Mouse (Mus musculus) frontal cortex, adult (tissue): Measurements from ENCODE around the gene Jakmip3.
A peak's percentile ranks its signal among the peaks of the same experiment; 100 is the strongest.

Source experiments
- ATAC-seq: cut with Nextera tagmentation; 2 replicates; pipeline ENCODE4 v1.9.2; 2017; ENCODE audit warnings: mild to moderate bottlenecking, moderate library complexity, mixed read lengths; ENCODE audit not compliant: low TSS enrichment

Jakmip3 gene

GRCm38 (mm10) chr7:139094761-139095160 lies 154.2 kb downstream of the Jakmip3 start:
- ATAC-seq = no peak

- no peak for ATAC-seq
These were observed 154.8 kb downstream of the Jakmip3 start for GRCm38 (mm10) chr7:139095282-139095681.

- ATAC-seq = no peak
These were observed 155.9 kb downstream of the Jakmip3 start for GRCm38 (mm10) chr7:139096399-139096798.

GRCm38 (mm10) chr7:139100531-139101095 lies 160.1 kb downstream of the Jakmip3 start:
- ATAC-seq = no peak

- ATAC-seq = no peak
These were observed 160.8 kb downstream of the Jakmip3 start for GRCm38 (mm10) chr7:139101286-139101804.

GRCm38 (mm10) chr7:139101826-139102225 lies 161.3 kb downstream of the Jakmip3 start:
- peak; percentile 29; the same call in 1 of the 2 replicates for ATAC-seq

GRCm38 (mm10) chr7:139103960-139104381 lies 163.4 kb downstream of the Jakmip3 start:
- no peak for ATAC-seq

- no peak for ATAC-seq
These were observed 164.5 kb downstream of the Jakmip3 start for GRCm38 (mm10) chr7:139105076-139105475.

- no peak for ATAC-seq
These were observed 165.2 kb downstream of the Jakmip3 start for GRCm38 (mm10) chr7:139105705-139106104.

- peak; percentile 44; the same call in 1 of the 2 replicates for ATAC-seq
These were observed 167.5 kb downstream of the Jakmip3 start for GRCm38 (mm10) chr7:139107908-139108650.

- ATAC-seq = peak; percentile 84
These were observed 178.7 kb downstream of the Jakmip3 start for GRCm38 (mm10) chr7:139119152-139119774.

- ATAC-seq = no peak
These were observed 179.2 kb downstream of the Jakmip3 start for GRCm38 (mm10) chr7:139119775-139120153.

- no peak for ATAC-seq
These were observed 185.4 kb downstream of the Jakmip3 start for GRCm38 (mm10) chr7:139125881-139126280.

- peak; percentile 36; the same call in 1 of the 2 replicates for ATAC-seq
These were observed 186.0 kb downstream of the Jakmip3 start for GRCm38 (mm10) chr7:139126549-139126948.

GRCm38 (mm10) chr7:139128994-139129393 lies 188.5 kb downstream of the Jakmip3 start:
- ATAC-seq = no peak

- ATAC-seq = no peak
These were observed 189.8 kb downstream of the Jakmip3 start for GRCm38 (mm10) chr7:139130361-139130760.

- no peak for ATAC-seq
These were observed 191.0 kb downstream of the Jakmip3 start for GRCm38 (mm10) chr7:139131538-139131937.

GRCm38 (mm10) chr7:139133446-139133845 lies 192.9 kb downstream of the Jakmip3 start:
- no peak for ATAC-seq
